Mouse (Mus musculus): ENCODE measurements at regions not wholly inside any gene's neighbourhood (a gene's known extent, or its start where the extent isn't known, plus 50 kb on each side); places are given as distances from the start of the nearest gene placed in this dataset.

- DNase-seq (ENCODE audit: low read depth, low spot score): no peak
These were observed 252.5 kb upstream of the Mki67 start for GRCm38 (mm10) chr7:135968638-135969037.

GRCm38 (mm10) chr7:135986021-135986420 lies 269.9 kb upstream of the Mki67 start:
- DNase-seq (ENCODE audit: low read depth, low spot score): no peak

- no peak for DNase-seq (ENCODE audit: low read depth, low spot score)
These were observed 274.2 kb upstream of the Mki67 start for GRCm38 (mm10) chr7:135990321-135990720.

- no peak for DNase-seq (ENCODE audit: low read depth, low spot score)
These were observed 280.7 kb upstream of the Mki67 start for GRCm38 (mm10) chr7:135996896-135997295.

- no peak for DNase-seq (ENCODE audit: low read depth, low spot score)
These were observed 281.5 kb upstream of the Mki67 start for GRCm38 (mm10) chr7:135997640-135998039.

- no peak for DNase-seq (ENCODE audit: low read depth, low spot score)
These were observed 286.2 kb upstream of the Mki67 start for GRCm38 (mm10) chr7:136002382-136002781.

GRCm38 (mm10) chr7:136003291-136003690 lies 287.1 kb upstream of the Mki67 start:
- no peak for DNase-seq (ENCODE audit: low read depth, low spot score)

- DNase-seq (ENCODE audit: low read depth, low spot score): no peak
These were observed 291.8 kb upstream of the Mki67 start for GRCm38 (mm10) chr7:136007796-136008455.

- DNase-seq (ENCODE audit: low read depth, low spot score): no peak
These were observed 292.3 kb upstream of the Mki67 start for GRCm38 (mm10) chr7:136008486-136008885.

GRCm38 (mm10) chr7:136010013-136010412 lies 293.9 kb upstream of the Mki67 start:
- DNase-seq (ENCODE audit: low read depth, low spot score): peak; percentile 71

- DNase-seq (ENCODE audit: low read depth, low spot score): no peak
These were observed 298.5 kb upstream of the Mki67 start for GRCm38 (mm10) chr7:136014706-136015105.

- no peak for DNase-seq (ENCODE audit: low read depth, low spot score)
These were observed 300.8 kb upstream of the Mki67 start for GRCm38 (mm10) chr7:136016918-136017317.

- DNase-seq (ENCODE audit: low read depth, low spot score): no peak
These were observed 304.4 kb upstream of the Mki67 start for GRCm38 (mm10) chr7:136020577-136020976.

- DNase-seq (ENCODE audit: low read depth, low spot score): no peak
These were observed 304.9 kb upstream of the Mki67 start for GRCm38 (mm10) chr7:136021071-136021470.

- DNase-seq (ENCODE audit: low read depth, low spot score): no peak
These were observed 306.8 kb upstream of the Mki67 start for GRCm38 (mm10) chr7:136022781-136023448.

- no peak for DNase-seq (ENCODE audit: low read depth, low spot score)
These were observed 310.3 kb upstream of the Mki67 start for GRCm38 (mm10) chr7:136026451-136026850.

- peak; percentile 19 for DNase-seq (ENCODE audit: low read depth, low spot score)
These were observed 315.9 kb upstream of the Mki67 start for GRCm38 (mm10) chr7:136032026-136032425.

- peak; percentile 86 for DNase-seq (ENCODE audit: low read depth, low spot score)
These were observed 317.4 kb upstream of the Mki67 start for GRCm38 (mm10) chr7:136033536-136033935.

GRCm38 (mm10) chr7:136035735-136036134 lies 319.6 kb upstream of the Mki67 start:
- no peak for DNase-seq (ENCODE audit: low read depth, low spot score)

- DNase-seq (ENCODE audit: low read depth, low spot score): no peak
These were observed 321.9 kb upstream of the Mki67 start for GRCm38 (mm10) chr7:136038072-136038471.

- DNase-seq (ENCODE audit: low read depth, low spot score): no peak
These were observed 322.7 kb upstream of the Mki67 start for GRCm38 (mm10) chr7:136038906-136039305.

- no peak for DNase-seq (ENCODE audit: low read depth, low spot score)
These were observed 325.8 kb upstream of the Mki67 start for GRCm38 (mm10) chr7:136041921-136042320.

GRCm38 (mm10) chr7:136046645-136047363 lies 330.6 kb upstream of the Mki67 start:
- DNase-seq (ENCODE audit: low read depth, low spot score): no peak
